Mouse (Mus musculus) heart, postnatal 0 days (tissue): Measurements from ENCODE around the gene Htr3b. TPM values are rescaled to one million over a fixed set of nuclear protein-coding genes. Genes with fewer than 3 reads are reported as not detected.
A peak's percentile ranks its signal among the peaks of the same experiment; 100 is the strongest.

Experiments
- ATAC-seq: fragments of 200-750 bp; cut with Nextera tagmentation; 2 replicates; pipeline ENCODE4 v1.8.0; 2017; ENCODE audit warnings: low read depth, moderate number of reproducible peaks, moderate library complexity; ENCODE audit not compliant: insufficient read depth
- DNase-seq: peaks from one replicate; pipeline ENCODE4 v3.0.0-alpha.2; 2016; ENCODE audit warnings: low spot score
- H3K27ac ChIP-seq: fragments of 300-500 bp; sonication (generic); 2 replicates; pipeline ENCODE4 v1.5.1; 2014; ENCODE audit warnings: low read depth, mild to moderate bottlenecking
- H3K27me3 ChIP-seq: fragments of 300-500 bp; sonication (generic); 2 replicates; pipeline ENCODE4 v1.6.1; 2014; ENCODE audit warnings: low read length, mixed read lengths; ENCODE audit not compliant: control insufficient read depth, insufficient read depth
- H3K36me3 ChIP-seq: fragments of 300-500 bp; sonication (generic); replicated peaks from 2 replicates; pipeline ENCODE4 v1.6.1; 2014; ENCODE audit warnings: low read length, mixed read lengths; ENCODE audit not compliant: control insufficient read depth, insufficient read depth
- H3K4me1 ChIP-seq: fragments of 300-500 bp; sonication (generic); 2 replicates; pipeline ENCODE4 v1.6.1; 2014; ENCODE audit warnings: antibody characterized with exemption; ENCODE audit not compliant: control insufficient read depth, insufficient read depth
- H3K4me2 ChIP-seq: fragments of 300-500 bp; sonication (generic); 2 replicates; pipeline ENCODE4 v1.6.1; 2014; ENCODE audit warnings: low read depth, mild to moderate bottlenecking, low read length, moderate library complexity
- H3K4me3 ChIP-seq: fragments of 300-500 bp; sonication (generic); 2 replicates; pipeline ENCODE4 v1.5.1; 2014; ENCODE audit warnings: low read depth, low read length
- H3K9ac ChIP-seq: fragments of 300-500 bp; sonication (generic); replicated peaks from 2 replicates; pipeline ENCODE4 v1.6.1; 2014; ENCODE audit warnings: low read depth, low read length, mixed read lengths
- H3K9me3 ChIP-seq: fragments of 300-500 bp; sonication (generic); replicated peaks from 2 replicates; pipeline ENCODE4 v1.6.1; 2016; ENCODE audit warnings: low read length; ENCODE audit not compliant: control insufficient read depth
- CTCF ChIP-seq: IDR thresholded peaks from 2 replicates; pipeline ENCODE4 v1.5.1; 2016; ENCODE audit warnings: antibody characterized with exemption, control low read depth, low read depth
- EP300 ChIP-seq: IDR thresholded peaks from 2 replicates; pipeline ENCODE4 v1.6.1; 2016; ENCODE audit warnings: antibody characterized with exemption, low read depth
- WGBS: fragments of 180-500 bp; shearing (Covaris S2); extraction: QIAGEN DNeasy Blood & Tissue Kit; methylation state at CpG from one replicate; pipeline ENCODE4 v1.1.7; 2014; 5-methylcytosine and 5-hydroxymethylcytosine counted together
- polyA plus RNA-seq: library from polyadenylated mRNA; unstranded; fragments of >200 nt; fragmentation: Nextera tagmentation; extraction: Ambion mirVana; gene quantifications from 2 replicates; pipeline ENCODE4 v1.2.1, GENCODE M21; 2015
- total RNA-seq: library from RNA; depleted of rRNA; stranded (reverse); fragments of >200 nt; gene quantifications from 2 replicates; pipeline ENCODE4 v1.2.3, GENCODE M21; 2014; ENCODE audit warnings: low replicate concordance

The Htr3b gene
- total and polyA plus RNA-seq, 2 experiments from 2014 or later: not detected

GRCm38 (mm10) chr9:48961314-48961713 lies 3.5 kb downstream of the Htr3b start:
- Histone ChIP-seq H3K4me3 (no peak overlapping the region), H3K4me1 (no peaks in the 10 kb centered on the region), H3K9ac (no peak overlapping the region), H3K27ac (no peak overlapping the region), H3K36me3 (no peaks in the 10 kb centered on the region), H3K4me2 (no peak overlapping the region), H3K9me3 (no peaks in the 10 kb centered on the region), H3K27me3 (no peaks in the 10 kb centered on the region; the same call in 1 of the 2 replicates)
- no peak for DNase-seq
- TF ChIP-seq EP300 (no peak), CTCF (no peak)
- ATAC-seq: no peak
- WGBS: 44% methylated on average over 12 of the region's 12 CpGs

DNA sequence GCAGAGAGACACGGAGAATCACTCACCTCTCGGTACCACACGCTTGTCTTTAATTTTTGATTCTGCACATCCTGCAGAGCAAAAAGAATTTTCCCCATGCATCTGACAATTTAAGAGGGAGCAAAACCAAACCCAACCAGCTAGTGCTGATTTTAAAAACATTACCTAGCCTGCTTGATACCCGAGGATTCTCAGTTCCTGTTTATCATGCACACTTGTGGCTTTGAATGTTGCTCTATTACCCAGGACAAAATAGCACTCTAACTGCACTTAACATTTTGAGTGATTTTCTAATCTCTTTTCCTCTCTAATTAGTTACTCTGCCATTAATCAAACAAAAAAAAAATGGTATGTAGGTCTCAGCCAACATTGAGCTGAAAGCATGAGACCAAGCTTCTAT lies 17.2 kb downstream of the Htr3b start:
- ATAC-seq (no peak), DNase-seq (no peak)
- TF ChIP-seq CTCF (no peak), EP300 (no peak)
- Histone ChIP-seq H3K4me2 (no peak overlapping the region), H3K4me3 (no peak overlapping the region), H3K9ac (no peak overlapping the region), H3K27ac (no peak overlapping the region), H3K4me1 (no peaks in the 10 kb centered on the region), H3K36me3 (no peaks in the 10 kb centered on the region), H3K27me3 (no peaks in the 10 kb centered on the region), H3K9me3 (no peaks in the 10 kb centered on the region)
- WGBS: 79% methylated on average over 4 of the region's 4 CpGs

- WGBS: 33% methylated on average over 1 of the region's 1 CpGs
- ATAC-seq: peak; percentile 69
- H3K4me2 ChIP-seq: no peak overlapping the region
- no peaks in the 10 kb centered on the region for H3K27me3 ChIP-seq
- H3K36me3 ChIP-seq: no peaks in the 10 kb centered on the region
- H3K4me3 ChIP-seq: no peak overlapping the region
- no peak overlapping the region for H3K27ac ChIP-seq
- TF ChIP-seq EP300 (no peak), CTCF (no peak)
- H3K9ac ChIP-seq: no peak overlapping the region
- no peaks in the 10 kb centered on the region for H3K9me3 ChIP-seq
- peaks cover 5% of the 10 kb centered on the region; the same call in 1 of the 2 replicates for H3K4me1 ChIP-seq
- DNase-seq: no peak
Measured at GRCm38 (mm10) chr9:48942349-48942748, 22.4 kb downstream of the Htr3b start.

DNA sequence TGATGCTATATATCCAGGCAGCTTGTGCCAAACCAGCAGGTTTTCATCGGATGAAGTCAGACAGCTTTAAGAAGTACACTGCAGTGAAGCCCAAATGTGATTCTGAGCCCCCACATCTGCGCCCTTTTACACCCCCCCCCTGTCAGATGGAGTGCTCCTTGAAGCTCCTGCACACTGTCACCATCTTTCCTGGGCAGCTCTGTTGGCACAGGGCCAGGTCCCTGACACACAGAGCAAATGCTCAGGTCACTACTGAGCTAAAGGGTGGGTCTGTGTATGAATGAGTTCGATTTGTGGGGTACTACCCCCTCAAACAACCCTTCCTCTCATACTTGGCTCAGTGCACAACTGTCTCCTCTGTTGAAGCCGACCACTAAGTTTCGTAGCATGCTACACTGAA lies 35.4 kb downstream of the Htr3b start:
- no peaks in the 10 kb centered on the region for H3K9me3 ChIP-seq
- H3K27me3 ChIP-seq: peaks cover 5% of the 10 kb centered on the region
- 65% methylated on average over 5 of the region's 5 CpGs for WGBS
- ATAC-seq (no peak), DNase-seq (no peak)
- H3K4me2 ChIP-seq: no peak overlapping the region
- no peak for TF ChIP-seq EP300
- TF ChIP-seq CTCF: no peak
- no peak overlapping the region for H3K9ac ChIP-seq
- H3K4me1 ChIP-seq: no peaks in the 10 kb centered on the region
- H3K4me3 ChIP-seq: no peak overlapping the region
- no peaks in the 10 kb centered on the region for H3K36me3 ChIP-seq
- no peak overlapping the region for H3K27ac ChIP-seq

DNA sequence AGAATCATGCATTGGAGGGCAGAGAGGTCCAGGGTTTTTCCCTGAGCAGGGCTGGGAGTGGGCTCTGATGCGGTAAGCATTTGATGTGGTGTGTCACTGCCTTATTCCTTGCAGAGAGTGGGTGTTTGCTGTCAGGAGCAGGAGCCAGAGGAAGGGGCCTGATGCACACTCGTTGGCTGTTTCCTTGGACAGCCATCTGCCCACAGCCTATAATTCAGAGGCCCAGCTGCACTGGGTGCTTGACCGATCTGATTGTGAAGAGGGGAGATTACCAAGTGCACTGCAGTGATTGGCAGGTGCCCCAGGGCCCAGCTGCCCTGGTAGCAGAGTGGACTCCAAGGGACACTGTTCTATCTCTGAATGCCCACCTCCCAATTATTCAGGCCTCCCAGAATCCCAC lies 36.0 kb downstream of the Htr3b start:
- TF ChIP-seq EP300 (no peak), CTCF (no peak)
- DNase-seq (no peak), ATAC-seq (no peak)
- no peak overlapping the region for H3K27ac ChIP-seq
- peaks cover 5% of the 10 kb centered on the region for H3K27me3 ChIP-seq
- 55% methylated on average over 3 of the region's 3 CpGs for WGBS
- H3K4me3 ChIP-seq: no peak overlapping the region
- H3K9me3 ChIP-seq: no peaks in the 10 kb centered on the region
- no peak overlapping the region for H3K4me2 ChIP-seq
- H3K9ac ChIP-seq: no peak overlapping the region
- H3K4me1 ChIP-seq: no peaks in the 10 kb centered on the region
- H3K36me3 ChIP-seq: no peaks in the 10 kb centered on the region

DNA sequence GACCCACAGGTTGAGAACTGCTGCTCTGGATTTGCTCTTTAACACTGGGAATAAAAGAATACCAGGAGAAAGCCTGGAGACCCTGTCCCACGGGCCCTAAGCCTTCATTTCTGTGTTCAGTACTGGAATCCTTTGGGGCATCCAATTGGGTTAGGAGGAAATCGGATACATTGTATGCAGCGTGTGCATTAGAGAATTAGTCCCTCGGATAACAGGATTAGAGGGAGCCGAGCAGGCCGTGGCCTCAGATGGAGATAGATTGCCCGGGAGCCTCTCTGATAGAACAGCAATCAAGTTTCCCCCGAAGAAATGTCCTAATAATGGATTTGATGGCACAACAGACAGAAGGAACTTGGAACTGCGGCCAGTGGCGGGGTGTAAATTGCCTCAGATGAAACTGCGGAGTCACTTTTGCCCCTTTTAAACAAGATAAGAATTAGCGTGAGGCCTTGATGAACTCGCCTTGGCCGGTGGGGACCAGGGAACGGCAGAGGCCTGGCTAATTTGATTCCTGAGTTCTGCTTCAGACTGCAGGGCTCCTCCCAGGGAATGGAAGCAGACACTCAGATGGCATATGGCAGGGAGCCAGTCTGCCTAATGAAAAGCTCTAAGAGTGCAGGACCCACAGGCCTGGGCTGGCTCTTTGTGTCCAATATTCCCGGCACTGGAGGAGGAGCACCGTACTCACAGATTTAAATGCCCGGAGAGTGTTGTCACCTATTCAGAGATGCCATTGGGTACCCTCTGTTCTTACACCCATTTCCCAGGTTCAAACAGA lies 48.6 kb downstream of the Htr3b start:
- no peak overlapping the region for H3K27ac ChIP-seq
- WGBS: 68% methylated on average over 18 of the region's 18 CpGs
- ATAC-seq: no peak
- H3K27me3 ChIP-seq: no peaks in the 10 kb centered on the region
- H3K9me3 ChIP-seq: no peaks in the 10 kb centered on the region
- no peak overlapping the region for H3K4me2 ChIP-seq
- H3K9ac ChIP-seq: no peak overlapping the region
- no peak for TF ChIP-seq EP300
- no peak for TF ChIP-seq CTCF
- H3K4me3 ChIP-seq: no peak overlapping the region
- no peaks in the 10 kb centered on the region for H3K36me3 ChIP-seq
- no peak for DNase-seq
- no peaks in the 10 kb centered on the region for H3K4me1 ChIP-seq
